Mouse (Mus musculus) spleen, adult 2 months (tissue): Measurements from ENCODE around the gene Tnfaip6.

Source experiments
- CTCF ChIP-seq: fragments of 200-500 bp; IDR thresholded peaks from 2 replicates; pipeline ENCODE4 v1.5.1; 2011; ENCODE audit warnings: mild to moderate bottlenecking, inconsistent platforms; ENCODE audit not compliant: insufficient read depth, insufficient read length, insufficient replicate concordance; ENCODE audit errors: extremely low read depth
- POLR2A ChIP-seq: fragments of 200-500 bp; IDR thresholded peaks from 2 replicates; pipeline ENCODE4 v1.6.1; 2011; ENCODE audit warnings: low read depth, low read length, inconsistent platforms

DNA sequence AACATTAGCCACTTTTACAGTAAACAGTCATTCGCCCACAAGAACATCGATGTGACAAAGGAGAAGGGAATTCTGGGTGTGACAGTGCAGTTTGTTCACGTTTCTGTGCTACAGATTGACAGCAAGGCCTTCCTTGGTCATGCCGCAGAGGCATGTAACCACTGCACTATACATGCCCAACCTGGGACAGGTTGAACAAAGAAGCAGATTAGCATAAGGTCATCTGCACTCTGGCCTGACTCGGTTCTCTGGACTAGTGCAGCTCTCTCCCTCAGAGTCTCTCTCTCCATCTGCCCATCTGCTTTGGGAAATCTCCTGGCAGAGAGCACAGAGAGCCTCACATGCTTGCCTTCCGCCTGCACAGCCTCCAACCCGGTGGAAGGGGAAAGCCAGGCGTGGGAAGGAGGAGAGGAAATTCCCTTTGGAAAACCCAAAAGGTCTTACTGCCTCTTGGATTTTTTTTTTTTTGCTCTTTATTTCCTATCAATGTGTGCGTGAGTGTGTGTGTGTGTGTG is 24.4 kb upstream of the Tnfaip6 start:
- TF ChIP-seq CTCF: no peak
- TF ChIP-seq POLR2A: no peak
